Mouse (Mus musculus): ENCODE data around the gene Cyp2d11.
"Not testable (repeated sequence)": the region's sequence is repeated elsewhere in the genome, so short reads cannot be mapped to it uniquely, and the experiment has no call there.

Cyp2d11 gene

DNA sequence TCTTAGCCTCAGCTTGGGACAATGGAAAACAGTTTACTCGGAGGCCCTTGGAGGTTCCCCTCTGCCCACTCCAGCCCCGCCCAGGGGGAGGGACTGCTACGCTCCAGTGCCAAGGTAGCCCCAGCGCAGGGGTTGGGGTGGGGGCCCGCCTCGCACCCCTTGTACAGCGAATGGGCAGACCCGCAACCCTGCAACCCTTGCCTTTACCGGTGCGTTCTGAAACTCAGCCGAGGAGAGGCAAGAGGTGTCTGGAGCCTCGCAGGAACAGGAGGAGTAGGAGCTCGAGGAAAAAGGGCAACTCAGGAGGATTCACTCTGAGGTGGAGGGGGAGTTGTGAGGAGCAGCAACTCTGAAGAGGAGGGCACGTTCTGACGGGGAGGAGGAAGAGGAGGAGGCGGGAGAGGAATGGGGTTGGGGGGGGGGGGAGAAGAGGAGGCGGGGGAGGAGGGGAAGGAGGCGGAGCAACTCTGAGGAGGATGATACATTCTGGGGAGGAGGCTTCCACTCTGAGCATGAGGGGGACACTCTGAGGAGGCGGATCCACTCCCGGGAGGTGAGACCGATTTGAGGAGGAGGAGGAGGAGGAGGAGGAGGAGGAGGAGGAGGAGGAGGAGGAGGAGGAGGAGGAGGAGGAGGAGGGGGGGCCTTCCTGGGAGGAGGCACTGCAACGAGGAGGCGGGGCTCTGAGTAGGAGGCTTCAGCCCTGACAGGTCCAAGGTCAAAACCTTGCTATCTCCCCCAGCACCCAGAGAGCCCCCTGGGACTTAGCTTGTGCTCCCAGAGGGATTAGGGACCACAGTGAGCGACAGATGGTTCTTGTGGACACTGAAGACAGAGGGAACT, 13.7 kb downstream of the Cyp2d11 start, which contains the start of gene Cyp2d22:
TSS of gene Cyp2d22 (minus strand) at position 390 of the 843 bp plus-strand sequence.
- peak in 1 of 2 experiments; percentile 39 for DNase-seq (ENCODE audit: low spot score in 2 of 2)

GRCm38 (mm10) chr15:82379511-82379870, 14.3 kb downstream of the Cyp2d11 start:
- no peak for DNase-seq (ENCODE audit: low spot score in 2 of 2)

GRCm38 (mm10) chr15:82378261-82379180, 15.3 kb downstream of the Cyp2d11 start:
- DNase-seq (ENCODE audit: low spot score in 2 of 2): no peak

GRCm38 (mm10) chr15:82377701-82378100, 16.1 kb downstream of the Cyp2d11 start:
- no peak for DNase-seq (ENCODE audit: low spot score in 2 of 2)

- no peak for DNase-seq (ENCODE audit: low spot score in 2 of 2)
These were observed 17.3 kb downstream of the Cyp2d11 start for GRCm38 (mm10) chr15:82376393-82377138.

DNA sequence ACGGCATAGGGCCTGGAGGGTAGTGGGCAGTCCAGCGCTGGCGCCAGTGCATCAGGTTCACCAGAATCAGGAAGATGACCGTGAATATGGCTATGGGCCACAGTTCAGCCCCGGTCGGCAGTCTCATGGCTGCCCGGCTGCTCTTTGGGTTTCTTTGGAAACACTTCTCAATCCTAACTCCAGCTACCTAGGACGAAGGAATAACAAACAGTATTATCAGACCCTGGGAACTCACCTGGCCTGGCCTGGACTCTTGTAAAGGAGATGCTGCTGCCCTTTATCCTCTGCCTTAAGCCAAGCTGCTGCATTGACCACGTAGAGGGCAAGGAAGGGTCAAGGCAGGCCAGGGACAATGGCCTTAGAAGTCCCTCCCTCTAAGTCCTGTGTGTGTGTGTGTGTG, 18.0 kb downstream of the Cyp2d11 start:
- DNase-seq (ENCODE audit: low spot score in 2 of 2): no peak

GRCm38 (mm10) chr15:82374437-82374836, 19.4 kb downstream of the Cyp2d11 start:
- no peak for DNase-seq (ENCODE audit: low spot score in 2 of 2)

- DNase-seq (ENCODE audit: low spot score in 2 of 2): no peak
These were observed 20.8 kb downstream of the Cyp2d11 start for GRCm38 (mm10) chr15:82372991-82373390.

DNA sequence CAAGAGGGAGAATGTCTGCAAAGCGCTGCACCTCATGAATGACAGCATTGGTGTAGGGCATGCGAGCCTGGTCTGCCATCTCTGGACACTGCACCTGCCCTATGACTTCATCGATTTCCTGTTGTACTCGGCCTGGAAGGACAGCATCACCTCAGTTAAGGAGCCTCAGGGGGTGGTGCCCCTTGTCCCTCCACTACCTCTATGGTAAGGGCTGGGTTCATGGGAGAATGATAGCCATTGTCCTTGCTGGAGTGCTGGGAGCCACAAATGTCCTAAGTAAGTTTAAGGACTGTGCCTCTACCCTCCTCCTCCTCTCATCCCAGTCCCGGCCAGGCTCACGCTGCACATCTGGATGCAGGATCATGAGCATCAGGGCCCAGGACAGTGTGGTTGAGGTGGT, 21.4 kb downstream of the Cyp2d11 start:
- no peak for DNase-seq (ENCODE audit: low spot score in 2 of 2)

- DNase-seq (ENCODE audit: low spot score in 2 of 2): no peak
These were observed 25.0 kb downstream of the Cyp2d11 start for GRCm38 (mm10) chr15:82368851-82369250.

GRCm38 (mm10) chr15:82368146-82368545, 25.7 kb downstream of the Cyp2d11 start:
- DNase-seq (ENCODE audit: low spot score in 2 of 2): no peak

GRCm38 (mm10) chr15:82364561-82364960, 29.3 kb downstream of the Cyp2d11 start:
- not testable (repeated sequence) for DNase-seq (ENCODE audit: low spot score in 2 of 2)

GRCm38 (mm10) chr15:82363801-82364200, 30.0 kb downstream of the Cyp2d11 start:
- not testable (repeated sequence) for DNase-seq (ENCODE audit: low spot score in 2 of 2)

DNA sequence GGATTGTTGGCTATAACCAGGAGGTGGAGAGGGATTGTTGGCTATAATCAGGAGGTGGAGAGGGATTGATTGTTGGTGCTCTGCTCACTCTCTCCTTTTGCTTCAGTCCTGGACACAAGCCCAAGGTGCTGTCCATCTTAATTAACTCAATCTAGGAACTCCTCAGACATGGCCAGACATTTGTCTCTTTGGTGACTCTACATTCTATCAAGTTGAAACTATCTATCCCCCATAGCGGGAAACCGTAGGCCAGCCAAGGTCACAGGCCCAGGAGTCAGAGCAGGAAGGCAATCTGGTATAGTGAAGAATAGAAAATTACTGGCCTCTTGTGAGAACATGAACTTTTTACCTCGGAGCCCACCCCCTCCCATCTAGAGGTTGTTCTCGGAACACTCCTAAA, 31.6 kb downstream of the Cyp2d11 start:
- no peak for DNase-seq (ENCODE audit: low spot score in 2 of 2)

- DNase-seq (ENCODE audit: low spot score in 2 of 2): peak in 1 of 2 experiments; percentile 54
These were observed 32.3 kb downstream of the Cyp2d11 start for GRCm38 (mm10) chr15:82361459-82362018.

DNA sequence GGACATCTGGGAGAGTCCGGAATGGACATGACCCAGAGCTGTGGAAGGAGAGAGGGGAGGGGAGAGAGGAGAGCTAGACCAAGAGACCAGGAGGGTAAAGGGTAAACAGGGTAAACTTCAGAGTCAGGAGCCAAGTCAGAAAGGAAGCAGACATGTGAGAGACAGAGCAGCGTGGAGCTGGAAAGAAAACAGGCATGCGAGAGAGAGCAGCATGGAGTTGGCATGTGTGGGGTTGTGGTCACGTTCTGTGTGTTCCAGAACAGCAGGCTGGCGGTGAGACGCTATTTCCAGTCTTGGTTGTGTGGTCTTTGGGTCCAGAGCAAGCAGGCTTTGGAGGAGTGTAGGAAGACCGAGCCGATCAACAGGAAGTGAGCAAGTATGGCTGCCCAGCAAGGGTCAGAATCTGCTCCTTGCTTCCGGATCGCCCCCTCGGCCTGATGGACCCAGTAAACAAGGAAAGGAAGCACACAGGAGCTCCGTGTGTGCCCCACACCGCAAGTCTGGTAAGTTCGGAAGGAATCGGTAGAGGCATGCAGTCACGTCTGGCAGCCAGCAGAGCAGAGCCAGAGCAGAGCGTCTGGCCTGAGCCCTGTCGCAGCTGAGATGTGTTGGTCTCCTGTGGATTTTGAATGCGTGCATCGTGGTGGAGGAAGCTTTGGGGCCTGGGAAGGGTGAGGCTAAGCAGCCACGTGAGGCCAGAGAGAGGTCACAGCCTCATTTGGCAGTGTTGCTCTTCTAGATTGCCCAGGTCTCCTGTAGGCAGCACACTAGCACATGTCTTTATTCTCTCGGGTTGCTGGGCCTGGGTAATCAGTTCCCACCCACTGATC, 35.2 kb downstream of the Cyp2d11 start:
- no peak for DNase-seq (ENCODE audit: low spot score in 2 of 2)

- DNase-seq (ENCODE audit: low spot score in 2 of 2): peak; percentile 96 to 98
These were observed 39.5 kb downstream of the Cyp2d11 start, which contains the start of gene Ndufa6 for GRCm38 (mm10) chr15:82354126-82354945. Gene Ndufa6, minus strand, starts transcription at chr15:82354322.

DNA sequence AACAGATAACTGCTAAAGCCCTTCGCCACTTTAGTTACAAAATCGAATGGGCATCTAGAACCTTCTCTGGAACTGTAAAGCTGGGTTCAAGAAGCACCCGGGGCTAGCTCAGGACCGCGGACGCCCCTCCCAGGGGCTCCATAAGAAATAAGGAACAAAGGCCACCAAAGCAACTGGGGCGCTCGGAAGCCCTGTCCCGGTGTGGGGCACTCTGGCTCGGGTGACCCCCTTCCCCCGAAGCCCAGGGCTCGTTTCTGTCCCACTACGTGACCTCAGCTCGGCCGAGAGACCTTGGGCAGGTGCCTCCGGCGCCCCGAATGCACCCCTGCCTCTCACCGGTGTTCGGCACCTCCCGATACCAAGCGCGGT, 40.1 kb downstream of the Cyp2d11 start:
- no peak for DNase-seq (ENCODE audit: low spot score in 2 of 2)

DNA sequence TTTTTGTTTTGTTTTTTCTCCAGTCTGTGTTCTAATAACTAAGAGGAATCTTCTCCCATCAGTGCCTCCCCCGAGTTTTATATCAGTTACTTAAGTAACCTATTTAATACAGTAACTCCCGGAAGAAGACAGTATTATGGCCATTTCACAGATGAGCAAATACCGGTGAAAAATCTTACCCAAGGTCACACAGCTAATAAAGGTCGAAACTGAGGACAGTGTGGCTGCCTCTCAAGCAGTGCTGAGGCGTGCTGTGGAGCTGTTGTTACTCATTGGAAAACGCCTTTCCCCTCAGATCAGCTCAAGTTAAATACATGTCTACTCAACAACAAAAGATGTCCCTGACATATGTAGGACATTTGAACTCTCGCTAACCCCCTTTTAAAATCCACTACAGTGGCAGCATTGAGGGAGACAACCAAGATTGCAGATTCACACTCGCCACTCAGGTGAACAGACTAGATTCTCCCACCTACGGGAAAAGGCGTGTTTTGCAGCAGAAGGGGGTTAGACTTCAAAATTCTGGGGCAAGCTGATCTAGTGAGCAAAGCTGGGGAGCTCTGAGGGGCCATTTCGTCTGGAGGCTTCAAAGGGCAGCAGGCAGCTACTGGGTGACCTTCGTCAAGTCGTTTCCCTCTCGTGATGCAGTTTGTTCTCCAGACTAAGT, 40.6 kb downstream of the Cyp2d11 start:
- DNase-seq (ENCODE audit: low spot score in 2 of 2): no peak
